Mouse (Mus musculus) kidney, postnatal 4 days (tissue): ENCODE results near the gene Col24a1.
"Not testable (repeated sequence)": the region's sequence is repeated elsewhere in the genome, so short reads cannot be mapped to it uniquely, and the experiment has no call there.

ENCODE experiments used
- DNase-seq, 2 experiments: peaks; one replicate each; pipeline ENCODE4 v3.0.0; 2021; ENCODE audit warnings: mixed read lengths in 2 of 2

Col24a1 gene

GRCm38 (mm10) chr3:145356865-145357487, 64.7 kb downstream of the Col24a1 start:
- DNase-seq = no peak

GRCm38 (mm10) chr3:145365227-145365626, 73.0 kb downstream of the Col24a1 start:
- DNase-seq = no peak

GRCm38 (mm10) chr3:145367176-145367717, 75.0 kb downstream of the Col24a1 start:
- DNase-seq = no peak

- no peak for DNase-seq
Measured at GRCm38 (mm10) chr3:145376298-145376697, 84.0 kb downstream of the Col24a1 start.

- DNase-seq = no peak
Measured at GRCm38 (mm10) chr3:145383095-145383494, 90.8 kb downstream of the Col24a1 start.

- no peak for DNase-seq
Measured at GRCm38 (mm10) chr3:145386434-145386833, 94.2 kb downstream of the Col24a1 start.

- no peak for DNase-seq
Measured at GRCm38 (mm10) chr3:145390681-145391080, 98.4 kb downstream of the Col24a1 start.

- no peak for DNase-seq
Measured at GRCm38 (mm10) chr3:145391986-145392659, 99.9 kb downstream of the Col24a1 start.

GRCm38 (mm10) chr3:145399173-145399572, 106.9 kb downstream of the Col24a1 start:
- no peak for DNase-seq

- DNase-seq = no peak
Measured at GRCm38 (mm10) chr3:145402257-145402656, 110.0 kb downstream of the Col24a1 start.

GRCm38 (mm10) chr3:145402994-145403393, 110.7 kb downstream of the Col24a1 start:
- DNase-seq = no peak

GRCm38 (mm10) chr3:145408045-145408444, 115.8 kb downstream of the Col24a1 start:
- peak; percentile 40 to 41 for DNase-seq

- DNase-seq = no peak
Measured at GRCm38 (mm10) chr3:145412137-145412536, 119.9 kb downstream of the Col24a1 start.

GRCm38 (mm10) chr3:145414362-145414761, 122.1 kb downstream of the Col24a1 start:
- no peak for DNase-seq

- DNase-seq = no peak
Measured at GRCm38 (mm10) chr3:145417809-145418208, 125.5 kb downstream of the Col24a1 start.

GRCm38 (mm10) chr3:145420421-145420820, 128.1 kb downstream of the Col24a1 start:
- no peak for DNase-seq

GRCm38 (mm10) chr3:145422044-145422443, 129.8 kb downstream of the Col24a1 start:
- DNase-seq = no peak

GRCm38 (mm10) chr3:145438352-145438751, 146.1 kb downstream of the Col24a1 start:
- no peak for DNase-seq

GRCm38 (mm10) chr3:145439086-145439485, 146.8 kb downstream of the Col24a1 start:
- DNase-seq = no peak

- no peak for DNase-seq
Measured at GRCm38 (mm10) chr3:145440993-145441392, 148.7 kb downstream of the Col24a1 start.

- DNase-seq = peak; percentile 32 to 47
Measured at GRCm38 (mm10) chr3:145442268-145442667, 150.0 kb downstream of the Col24a1 start.

GRCm38 (mm10) chr3:145443167-145443566, 150.9 kb downstream of the Col24a1 start:
- DNase-seq = not testable (repeated sequence)

GRCm38 (mm10) chr3:145457039-145457438, 164.8 kb downstream of the Col24a1 start:
- no peak for DNase-seq

GRCm38 (mm10) chr3:145462351-145462750, 170.1 kb downstream of the Col24a1 start:
- no peak for DNase-seq
